Mouse (Mus musculus): ENCODE results near the gene Plekhh1. TPM values are rescaled to one million over a fixed set of nuclear protein-coding genes. Genes with fewer than 3 reads are reported as not detected.
"Not testable (repeated sequence)": the region's sequence is repeated elsewhere in the genome, so short reads cannot be mapped to it uniquely, and the experiment has no call there.

The Plekhh1 gene
- polyA plus RNA-seq, 1 experiment from 2014 or later: 5.8 TPM

DNA sequence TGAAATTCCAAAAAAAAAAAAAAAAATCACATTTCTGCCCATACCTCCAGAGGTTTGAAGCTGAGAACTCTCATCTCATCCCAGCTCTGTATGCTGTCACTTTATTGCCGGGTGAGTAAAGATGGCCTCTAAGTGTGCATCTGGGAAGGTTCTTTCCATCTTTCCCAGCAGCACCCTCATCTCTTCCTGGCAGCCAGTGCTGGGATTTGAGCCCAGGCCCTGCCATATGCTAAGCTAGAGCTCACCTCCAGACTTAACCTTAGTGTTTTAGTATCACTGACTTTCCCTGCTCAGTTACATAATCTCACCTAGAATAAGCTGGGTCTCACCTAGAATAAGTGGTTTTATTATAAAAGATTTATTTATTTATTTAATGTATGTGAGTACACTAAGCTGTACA lies 7.1 kb upstream of the Plekhh1 start:
- Histone ChIP-seq H3K9me3 (replicated peaks; ENCODE audit: low read length) (no peaks in the 10 kb centered on the region), H3K4me3 (replicated peaks; ENCODE audit: low read depth, low read length) (no peak overlapping the region)
- no peak for TF ChIP-seq CTCF (IDR thresholded peaks at IDR 0.05; ENCODE audit: low read depth)

DNA sequence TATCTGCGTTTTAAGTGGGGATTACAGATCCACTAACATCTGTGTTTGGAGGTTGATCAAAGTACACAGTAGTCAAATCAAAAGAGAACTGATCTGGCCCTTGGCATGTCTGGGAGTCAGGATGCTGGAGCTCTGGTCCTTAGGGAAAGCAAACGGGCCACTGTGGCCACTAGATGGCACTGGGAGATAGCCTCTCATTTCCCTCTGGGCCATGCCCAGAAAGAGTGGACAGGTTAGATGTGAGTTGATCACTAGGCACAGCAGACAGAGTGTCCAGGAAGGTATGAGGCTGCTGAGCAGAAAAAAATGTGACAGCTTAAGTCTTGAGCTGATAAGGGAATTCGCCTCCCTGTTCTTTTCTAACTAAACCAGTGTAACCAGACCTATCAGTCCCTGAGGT lies 6.1 kb upstream of the Plekhh1 start:
- DNase-seq (ENCODE audit: low spot score) (peak; percentile 80), ATAC-seq (replicated peaks; ENCODE audit: low FRiP score, low read depth) (no peak)
- Histone ChIP-seq H3K4me2 (ENCODE audit: low read length) (no peak overlapping the region), H3K9ac (ENCODE audit: low read depth, low read length) (no peak overlapping the region), H3K27me3 (ENCODE audit: insufficient read depth, low read length) (no peaks in the 10 kb centered on the region), H3K27ac (no peak overlapping the region), H3K4me3 (replicated peaks; ENCODE audit: low read depth, low read length) (no peak overlapping the region), H3K36me3 (ENCODE audit: insufficient read depth, low read length) (no peaks in the 10 kb centered on the region), H3K4me1 (replicated peaks; ENCODE audit: insufficient read depth, low read length) (no peaks in the 10 kb centered on the region), H3K9me3 (replicated peaks; ENCODE audit: low read length) (no peaks in the 10 kb centered on the region)
- TF ChIP-seq CTCF (IDR thresholded peaks at IDR 0.05; ENCODE audit: low read depth): peak; percentile 89
- WGBS: 19% methylated on average over 3 of the region's 3 CpGs

More for the DNA sequence above, 7.1 kb upstream of the Plekhh1 start:
- ATAC-seq (replicated peaks; ENCODE audit: low FRiP score, low read depth) (no peak), DNase-seq (ENCODE audit: low spot score) (no peak)
- H3K27me3 ChIP-seq (ENCODE audit: insufficient read depth, low read length): no peaks in the 10 kb centered on the region
- H3K9ac ChIP-seq (ENCODE audit: low read depth, low read length): no peak overlapping the region
- 78% methylated on average over 1 of the region's 1 CpGs for WGBS
- H3K36me3 ChIP-seq (ENCODE audit: insufficient read depth, low read length): no peaks in the 10 kb centered on the region
- H3K4me2 ChIP-seq (ENCODE audit: low read length): no peak overlapping the region
- H3K27ac ChIP-seq: no peak overlapping the region
- no peaks in the 10 kb centered on the region for H3K4me1 ChIP-seq (replicated peaks; ENCODE audit: insufficient read depth, low read length)

DNA sequence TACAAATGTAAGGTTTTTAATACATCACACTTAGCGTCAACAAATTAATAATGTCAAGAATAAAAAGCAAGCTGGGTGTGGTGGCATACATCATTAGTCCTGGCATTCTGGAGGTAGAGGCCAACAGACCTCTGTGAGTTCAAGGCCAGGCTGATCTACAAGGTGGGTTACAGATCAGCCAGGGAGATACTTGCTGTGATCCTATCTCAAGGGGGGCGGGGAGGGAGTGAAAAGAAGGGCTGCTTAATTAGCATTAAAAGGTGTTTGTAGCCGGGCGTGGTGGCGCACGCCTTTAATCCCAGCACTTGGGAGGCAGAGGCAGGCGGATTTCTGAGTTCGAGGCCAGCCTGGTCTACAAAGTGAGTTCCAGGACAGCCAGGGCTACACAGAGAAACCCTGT lies 1.4 kb upstream of the Plekhh1 start:
- not testable (repeated sequence) for H3K4me3 ChIP-seq (replicated peaks; ENCODE audit: low read depth, low read length); ATAC-seq (replicated peaks; ENCODE audit: low FRiP score, low read depth); H3K9ac ChIP-seq (ENCODE audit: low read depth, low read length); H3K36me3 ChIP-seq (ENCODE audit: insufficient read depth, low read length); H3K4me1 ChIP-seq (replicated peaks; ENCODE audit: insufficient read depth, low read length); H3K27me3 ChIP-seq (ENCODE audit: insufficient read depth, low read length); H3K27ac ChIP-seq; H3K4me2 ChIP-seq (ENCODE audit: low read length); H3K9me3 ChIP-seq (replicated peaks; ENCODE audit: low read length); DNase-seq (ENCODE audit: low spot score)
- WGBS: 97% methylated on average over 8 of the region's 8 CpGs

DNA sequence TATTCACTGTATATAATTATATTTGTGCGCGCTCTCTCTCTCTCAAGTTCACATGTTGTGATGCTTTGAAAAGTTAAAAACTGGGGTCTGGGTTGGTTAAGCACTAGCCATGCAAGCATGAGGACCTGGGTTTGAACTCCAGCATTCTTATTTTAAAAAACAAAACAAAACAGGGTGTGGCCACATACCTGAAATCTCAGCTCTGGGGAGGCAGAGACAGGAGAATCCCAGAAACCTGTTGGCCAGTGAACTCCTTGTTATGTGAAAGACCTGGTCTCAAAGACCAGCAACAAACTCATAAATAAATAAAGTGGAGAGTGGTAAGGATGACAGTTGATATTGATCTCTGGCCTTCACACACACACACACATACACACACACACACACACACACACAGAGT lies 5.4 kb downstream of the Plekhh1 start:
- Histone ChIP-seq H3K4me1 (replicated peaks; ENCODE audit: insufficient read depth, low read length) (no peaks in the 10 kb centered on the region), H3K36me3 (ENCODE audit: insufficient read depth, low read length) (no peaks in the 10 kb centered on the region), H3K27me3 (ENCODE audit: insufficient read depth, low read length) (no peaks in the 10 kb centered on the region), H3K4me2 (ENCODE audit: low read length) (no peak overlapping the region), H3K9me3 (replicated peaks; ENCODE audit: low read length) (no peaks in the 10 kb centered on the region), H3K9ac (ENCODE audit: low read depth, low read length) (no peak overlapping the region), H3K4me3 (replicated peaks; ENCODE audit: low read depth, low read length) (no peak overlapping the region), H3K27ac (no peak overlapping the region)
- no peak for TF ChIP-seq CTCF (IDR thresholded peaks at IDR 0.05; ENCODE audit: low read depth)
- ATAC-seq (replicated peaks; ENCODE audit: low FRiP score, low read depth): no peak
- DNase-seq (ENCODE audit: low spot score): no peak
- 100% methylated on average over 2 of the region's 2 CpGs for WGBS

DNA sequence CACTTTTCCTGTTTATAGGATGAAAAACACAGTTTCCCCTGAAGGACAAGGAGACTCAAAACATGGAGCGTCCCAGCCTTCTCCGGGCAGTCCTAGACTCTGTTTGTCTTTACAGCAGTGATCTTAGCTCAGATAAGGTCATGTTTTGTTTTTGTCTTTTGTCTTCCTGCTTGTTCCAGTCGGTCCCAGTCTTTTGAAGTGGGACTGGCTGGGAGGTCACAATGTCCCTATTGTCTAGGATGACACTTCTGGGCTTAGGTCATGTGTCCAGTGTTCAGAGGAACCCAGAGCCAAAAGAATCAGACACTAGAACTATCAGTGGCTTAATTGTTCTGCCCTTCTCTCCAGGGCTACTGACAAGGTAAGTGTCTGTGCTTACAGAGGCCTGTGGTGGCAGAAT lies 6.4 kb downstream of the Plekhh1 start:
- 25% methylated on average over 3 of the region's 3 CpGs for WGBS
- H3K27me3 ChIP-seq (ENCODE audit: insufficient read depth, low read length): no peaks in the 10 kb centered on the region
- DNase-seq (ENCODE audit: low spot score) (no peak), ATAC-seq (replicated peaks; ENCODE audit: low FRiP score, low read depth) (no peak)
- no peak overlapping the region for H3K27ac ChIP-seq
- no peaks in the 10 kb centered on the region for H3K9me3 ChIP-seq (replicated peaks; ENCODE audit: low read length)
- no peaks in the 10 kb centered on the region for H3K36me3 ChIP-seq (ENCODE audit: insufficient read depth, low read length)
- no peak overlapping the region for H3K9ac ChIP-seq (ENCODE audit: low read depth, low read length)
- TF ChIP-seq CTCF (IDR thresholded peaks at IDR 0.05; ENCODE audit: low read depth): no peak
- H3K4me2 ChIP-seq (ENCODE audit: low read length): no peak overlapping the region
- H3K4me1 ChIP-seq (replicated peaks; ENCODE audit: insufficient read depth, low read length): no peaks in the 10 kb centered on the region
- no peak overlapping the region for H3K4me3 ChIP-seq (replicated peaks; ENCODE audit: low read depth, low read length)

DNA sequence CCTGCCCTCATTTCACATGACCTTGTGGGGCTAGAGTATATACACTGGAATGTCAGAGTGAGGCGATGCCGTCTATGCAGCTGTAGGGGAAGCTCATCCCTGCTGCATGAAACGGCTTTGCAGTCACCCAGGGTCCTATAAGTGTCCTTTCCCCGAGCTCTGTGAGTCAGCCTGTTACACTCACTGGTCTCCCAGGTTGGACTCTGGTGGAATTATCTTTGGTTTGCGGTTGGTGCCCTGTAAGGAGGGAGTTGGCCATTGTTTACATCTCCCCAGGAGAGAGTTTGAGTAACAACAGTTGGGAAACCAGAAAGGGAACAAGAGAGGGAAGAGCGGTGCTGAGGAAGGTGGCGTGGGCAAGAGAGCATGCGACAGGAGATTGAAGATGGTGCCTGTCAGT lies 10.7 kb downstream of the Plekhh1 start:
- WGBS: 72% methylated on average over 8 of the region's 8 CpGs
- no peaks in the 10 kb centered on the region for H3K27me3 ChIP-seq (ENCODE audit: insufficient read depth, low read length)
- no peaks in the 10 kb centered on the region for H3K9me3 ChIP-seq (replicated peaks; ENCODE audit: low read length)
- no peak overlapping the region for H3K9ac ChIP-seq (ENCODE audit: low read depth, low read length)
- no peak overlapping the region for H3K4me2 ChIP-seq (ENCODE audit: low read length)
- no peak for TF ChIP-seq CTCF (IDR thresholded peaks at IDR 0.05; ENCODE audit: low read depth)
- ATAC-seq (replicated peaks; ENCODE audit: low FRiP score, low read depth) (no peak), DNase-seq (ENCODE audit: low spot score) (no peak)
- no peak overlapping the region for H3K27ac ChIP-seq
- no peaks in the 10 kb centered on the region; the same call in 1 of the 2 replicates for H3K36me3 ChIP-seq (ENCODE audit: insufficient read depth, low read length)
- H3K4me1 ChIP-seq (replicated peaks; ENCODE audit: insufficient read depth, low read length): no peaks in the 10 kb centered on the region
- H3K4me3 ChIP-seq (replicated peaks; ENCODE audit: low read depth, low read length): no peak overlapping the region

DNA sequence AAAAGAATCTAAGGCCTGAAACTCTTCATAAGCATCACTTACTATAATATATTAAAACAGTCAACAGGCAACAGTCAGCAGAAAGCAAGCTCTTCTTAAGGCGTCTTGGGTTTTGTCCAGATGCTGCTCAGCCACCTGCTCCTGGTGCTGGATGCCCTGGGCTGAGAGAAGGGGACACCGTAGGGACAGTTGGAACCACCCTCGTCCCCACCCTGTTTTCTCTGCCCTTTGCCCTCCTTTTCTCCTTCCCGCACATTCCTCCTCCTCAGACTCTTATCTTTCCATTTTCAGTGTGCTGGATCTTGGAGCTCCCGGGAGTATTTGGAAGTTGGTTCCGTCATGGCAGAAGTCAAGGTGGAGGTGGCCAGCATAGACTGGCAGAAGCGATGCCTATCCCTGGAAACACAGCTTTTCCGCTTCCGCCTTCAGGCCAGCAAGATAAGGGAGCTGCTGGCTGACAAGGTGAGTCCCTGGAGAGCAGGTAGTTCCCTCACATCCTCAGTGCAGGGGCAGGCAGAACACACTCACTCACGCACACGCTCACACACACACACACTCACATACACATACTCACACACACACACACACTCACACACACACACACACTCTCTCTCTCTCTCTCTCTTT lies 11.4 kb downstream of the Plekhh1 start:
- Histone ChIP-seq H3K27me3 (ENCODE audit: insufficient read depth, low read length) (no peaks in the 10 kb centered on the region), H3K4me3 (replicated peaks; ENCODE audit: low read depth, low read length) (no peak overlapping the region), H3K9me3 (replicated peaks; ENCODE audit: low read length) (no peaks in the 10 kb centered on the region), H3K9ac (ENCODE audit: low read depth, low read length) (no peak overlapping the region), H3K4me1 (replicated peaks; ENCODE audit: insufficient read depth, low read length) (no peaks in the 10 kb centered on the region), H3K4me2 (ENCODE audit: low read length) (no peak overlapping the region), H3K27ac (no peak overlapping the region), H3K36me3 (ENCODE audit: insufficient read depth, low read length) (no peaks in the 10 kb centered on the region; the same call in 1 of the 2 replicates)
- DNase-seq (ENCODE audit: low spot score) (no peak), ATAC-seq (replicated peaks; ENCODE audit: low FRiP score, low read depth) (no peak)
- WGBS: 87% methylated on average over 11 of the region's 11 CpGs
- TF ChIP-seq CTCF (IDR thresholded peaks at IDR 0.05; ENCODE audit: low read depth): no peak
